Mouse (Mus musculus) stomach, postnatal 0 days (tissue): ENCODE data around the gene Dnpep. TPM values are rescaled to one million over a fixed set of nuclear protein-coding genes. Genes with fewer than 3 reads are reported as not detected.

ENCODE experiments used
- ATAC-seq: fragments of 200-750 bp; cut with Nextera tagmentation; 2 replicates; pipeline ENCODE4 v1.8.0; 2017; ENCODE audit not compliant: low FRiP score, low TSS enrichment
- DNase-seq: peaks from one replicate; pipeline ENCODE4 v3.0.0-alpha.2; 2016; ENCODE audit warnings: low spot score
- H3K27ac ChIP-seq: fragments of 300-500 bp; sonication (generic); replicated peaks from 2 replicates; pipeline ENCODE4 v1.5.1; 2014; ENCODE audit warnings: mild to moderate bottlenecking, control low read depth
- H3K27me3 ChIP-seq: fragments of 300-500 bp; sonication (generic); 2 replicates; pipeline ENCODE4 v1.6.1; 2014; ENCODE audit warnings: low read length; ENCODE audit not compliant: control insufficient read depth, insufficient read depth
- H3K36me3 ChIP-seq: fragments of 300-500 bp; sonication (generic); 2 replicates; pipeline ENCODE4 v1.6.1; 2014; ENCODE audit warnings: low read length, mixed read lengths; ENCODE audit not compliant: control insufficient read depth, insufficient read depth
- H3K4me1 ChIP-seq: fragments of 300-500 bp; sonication (generic); replicated peaks from 2 replicates; pipeline ENCODE4 v1.6.1; 2014; ENCODE audit warnings: antibody characterized with exemption; ENCODE audit not compliant: control insufficient read depth, insufficient read depth
- H3K4me2 ChIP-seq: fragments of 300-500 bp; sonication (generic); replicated peaks from 2 replicates; pipeline ENCODE4 v1.6.1; 2014; ENCODE audit warnings: low read depth, mild to moderate bottlenecking, control low read depth, moderate library complexity
- H3K4me3 ChIP-seq: fragments of 300-500 bp; sonication (generic); 2 replicates; pipeline ENCODE4 v1.5.1; 2014; ENCODE audit warnings: low read depth, low read length, control low read depth
- H3K9ac ChIP-seq: fragments of 300-500 bp; sonication (generic); 2 replicates; pipeline ENCODE4 v1.6.1; 2014; ENCODE audit warnings: mild to moderate bottlenecking, low read length, control low read depth, mixed read lengths
- H3K9me3 ChIP-seq: fragments of 300-500 bp; sonication (generic); 2 replicates; pipeline ENCODE4 v1.6.1; 2016; ENCODE audit warnings: low read length; ENCODE audit not compliant: control insufficient read depth
- CTCF ChIP-seq: IDR thresholded peaks from 2 replicates; pipeline ENCODE4 v1.5.1; 2016; ENCODE audit warnings: antibody characterized with exemption, low read depth, mild to moderate bottlenecking, moderate library complexity
- EP300 ChIP-seq: optimal IDR thresholded peaks from 2 replicates; pipeline ENCODE3; 2016; ENCODE audit warnings: antibody characterized with exemption
- WGBS: fragments of 180-500 bp; shearing (Covaris S2); extraction: QIAGEN DNeasy Blood & Tissue Kit; methylation state at CpG from one replicate; pipeline ENCODE4 v1.1.7; 2014; 5-methylcytosine and 5-hydroxymethylcytosine counted together
- polyA plus RNA-seq: library from polyadenylated mRNA; unstranded; fragments of >200 nt; fragmentation: Nextera tagmentation; extraction: Ambion mirVana; gene quantifications from 2 replicates; pipeline ENCODE4 v1.2.1, GENCODE M21; 2015

Dnpep gene
- polyA plus RNA-seq, 1 experiment from 2014 or later, result 104 TPM

DNA sequence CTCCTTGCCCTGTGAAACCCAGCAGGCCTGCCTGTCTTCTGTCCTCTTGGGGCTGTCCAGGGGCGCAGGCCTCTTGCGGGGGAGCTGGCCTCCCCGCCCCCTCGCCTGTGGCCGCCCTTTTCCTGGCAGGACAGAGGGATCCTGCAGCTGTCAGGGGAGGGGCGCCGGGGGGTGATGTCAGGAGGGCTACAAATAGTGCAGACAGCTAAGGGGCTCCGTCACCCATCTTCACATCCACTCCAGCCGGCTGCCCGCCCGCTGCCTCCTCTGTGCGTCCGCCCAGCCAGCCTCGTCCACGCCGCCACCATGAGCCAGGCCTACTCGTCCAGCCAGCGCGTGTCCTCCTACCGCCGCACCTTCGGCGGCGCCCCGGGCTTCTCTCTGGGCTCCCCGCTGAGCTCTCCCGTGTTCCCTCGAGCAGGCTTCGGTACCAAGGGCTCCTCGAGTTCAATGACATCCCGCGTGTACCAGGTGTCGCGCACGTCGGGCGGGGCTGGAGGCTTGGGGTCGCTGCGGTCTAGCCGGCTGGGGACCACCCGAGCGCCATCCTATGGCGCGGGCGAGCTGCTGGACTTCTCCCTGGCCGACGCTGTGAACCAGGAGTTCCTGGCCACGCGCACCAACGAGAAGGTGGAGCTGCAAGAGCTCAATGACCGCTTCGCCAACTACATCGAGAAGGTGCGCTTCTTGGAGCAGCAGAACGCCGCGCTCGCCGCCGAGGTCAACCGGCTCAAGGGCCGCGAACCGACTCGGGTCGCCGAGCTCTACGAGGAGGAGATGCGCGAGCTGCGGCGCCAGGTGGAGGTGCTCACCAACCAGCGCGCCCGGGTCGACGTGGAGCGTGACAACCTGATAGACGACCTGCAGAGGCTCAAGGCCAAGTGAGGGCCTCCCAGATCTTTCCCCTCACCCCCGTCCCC is 42.6 kb upstream of the Dnpep start, which contains the start of gene Des:
TSS of gene Des (plus strand) at position 218 of the 920 bp plus-strand sequence.
- TF ChIP-seq CTCF (no peak), EP300 (no peak)
- Histone ChIP-seq H3K4me3 (peak within 1 kb of the TSS; percentile 53), H3K36me3 (no peaks in the 10 kb centered on the region), H3K4me1 (no peaks in the 10 kb centered on the region), H3K9ac (peak within 1 kb of the TSS; percentile 77), H3K4me2 (peak within 1 kb of the TSS; percentile 68), H3K9me3 (no peaks in the 10 kb centered on the region), H3K27ac (peak within 1 kb of the TSS; percentile 88), H3K27me3 (no peaks in the 10 kb centered on the region)
- whole genome bisulfite sequencing, result 3% methylated on average over 77 of the region's 80 CpGs
- peak; percentile 75; the same call in 1 of the 2 replicates for ATAC-seq
- DNase-seq, result peak; percentile 63

DNA sequence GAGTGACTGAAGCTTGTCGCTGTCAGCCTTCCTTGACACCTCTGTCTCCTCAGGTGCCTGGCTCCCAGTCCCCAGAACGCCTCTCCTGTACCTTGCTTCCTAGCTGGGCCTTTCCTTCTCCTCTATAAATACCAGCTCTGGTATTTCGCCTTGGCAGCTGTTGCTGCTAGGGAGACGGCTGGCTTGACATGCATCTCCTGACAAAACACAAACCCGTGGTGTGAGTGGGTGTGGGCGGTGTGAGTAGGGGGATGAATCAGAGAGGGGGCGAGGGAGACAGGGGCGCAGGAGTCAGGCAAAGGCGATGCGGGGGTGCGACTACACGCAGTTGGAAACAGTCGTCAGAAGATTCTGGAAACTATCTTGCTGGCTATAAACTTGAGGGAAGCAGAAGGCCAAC is 41.6 kb upstream of the Dnpep start:
- 51% methylated on average over 13 of the region's 13 CpGs for WGBS
- Histone ChIP-seq H3K4me3 (no peak overlapping the region), H3K9me3 (no peaks in the 10 kb centered on the region), H3K27ac (peak overlapping the region; percentile 88), H3K36me3 (no peaks in the 10 kb centered on the region), H3K4me2 (no peak overlapping the region), H3K27me3 (no peaks in the 10 kb centered on the region), H3K4me1 (no peaks in the 10 kb centered on the region), H3K9ac (no peak overlapping the region)
- DNase-seq, result no peak
- TF ChIP-seq EP300 (no peak), CTCF (no peak)
- ATAC-seq, result no peak

DNA sequence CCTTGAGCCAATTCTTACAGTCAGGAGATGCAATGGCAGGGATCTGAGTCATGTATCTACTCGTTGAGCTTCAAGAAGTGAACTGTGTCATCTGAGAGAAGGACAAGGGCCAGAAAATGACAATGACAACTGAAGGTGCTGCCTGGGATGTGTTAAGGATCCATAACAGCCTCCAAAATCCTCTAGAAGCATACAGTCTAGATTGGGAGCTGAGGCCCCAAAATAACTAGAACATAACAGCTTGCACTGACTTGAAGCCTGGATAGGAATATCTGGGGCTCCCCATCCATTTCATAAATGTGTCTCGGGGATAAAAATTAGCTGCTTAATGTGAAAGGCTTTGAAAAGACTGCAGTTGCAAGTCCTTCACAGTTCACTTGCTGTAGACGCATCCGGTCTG is 40.2 kb upstream of the Dnpep start:
- 87% methylated on average over 4 of the region's 4 CpGs for WGBS
- Histone ChIP-seq H3K4me2 (no peak overlapping the region), H3K4me3 (no peak overlapping the region), H3K27ac (no peak overlapping the region), H3K4me1 (no peaks in the 10 kb centered on the region), H3K9me3 (no peaks in the 10 kb centered on the region), H3K36me3 (no peaks in the 10 kb centered on the region), H3K9ac (no peak overlapping the region), H3K27me3 (no peaks in the 10 kb centered on the region)
- DNase-seq, result no peak
- ATAC-seq, result no peak
- TF ChIP-seq EP300, result no peak
- no peak for TF ChIP-seq CTCF

DNA sequence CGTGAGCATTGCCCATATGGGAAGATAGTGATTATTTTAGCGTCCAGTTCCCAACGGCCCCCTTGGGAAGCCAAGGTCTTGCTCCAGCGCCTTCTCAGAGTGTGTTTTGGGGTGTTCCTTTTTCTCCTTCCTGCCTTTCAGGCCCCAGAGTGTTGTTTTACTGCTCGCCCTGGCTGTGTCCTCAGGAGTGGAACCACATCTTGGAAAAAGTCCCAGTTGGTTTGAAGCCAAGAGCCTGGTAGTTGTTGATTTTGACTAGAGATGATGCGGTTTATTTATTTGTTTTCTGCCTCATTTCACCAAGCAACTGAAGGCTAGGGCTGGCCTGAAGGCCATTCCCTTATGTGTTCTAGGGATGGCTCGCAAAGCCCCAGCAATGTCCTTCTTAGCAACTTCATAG is 39.5 kb upstream of the Dnpep start:
- DNase-seq (no peak), ATAC-seq (no peak)
- Histone ChIP-seq H3K4me1 (no peaks in the 10 kb centered on the region), H3K4me3 (no peak overlapping the region), H3K9ac (no peak overlapping the region), H3K36me3 (no peaks in the 10 kb centered on the region), H3K27ac (no peak overlapping the region), H3K27me3 (no peaks in the 10 kb centered on the region), H3K4me2 (no peak overlapping the region), H3K9me3 (no peaks in the 10 kb centered on the region)
- WGBS, result 59% methylated on average over 7 of the region's 7 CpGs
- TF ChIP-seq EP300 (no peak), CTCF (no peak)

DNA sequence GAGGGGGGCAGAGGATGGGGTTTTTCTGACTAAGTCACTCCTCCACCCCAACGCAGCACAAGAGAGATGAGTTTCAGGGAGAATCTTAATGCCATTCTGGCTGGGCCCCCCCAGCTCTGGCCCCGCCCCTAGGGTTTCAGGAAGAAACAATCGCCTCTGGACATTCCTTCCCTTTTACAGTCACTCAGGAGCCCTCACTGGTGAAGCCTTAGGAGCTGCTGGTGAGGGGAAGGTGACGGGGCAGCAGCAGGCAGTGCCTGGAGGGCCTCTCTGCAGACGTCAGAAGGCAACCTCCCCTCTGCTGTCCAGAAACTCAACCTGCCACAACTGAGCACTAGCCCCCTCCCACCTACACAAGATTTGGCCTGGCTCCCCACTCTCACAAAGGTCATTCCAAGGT is 31.5 kb upstream of the Dnpep start:
- H3K36me3 ChIP-seq, result no peaks in the 10 kb centered on the region
- no peak overlapping the region for H3K4me3 ChIP-seq
- no peak overlapping the region for H3K4me2 ChIP-seq
- H3K9me3 ChIP-seq, result no peaks in the 10 kb centered on the region
- ATAC-seq (peak; percentile 65; the same call in 1 of the 2 replicates), DNase-seq (no peak)
- no peak overlapping the region for H3K9ac ChIP-seq
- 0 out of 2 replicates have a peak, but pooled peaks cover 2% of the 10 kb centered on the region for H3K4me1 ChIP-seq
- TF ChIP-seq EP300, result no peak
- TF ChIP-seq CTCF, result no peak
- H3K27ac ChIP-seq, result peak overlapping the region; percentile 81
- no peaks in the 10 kb centered on the region for H3K27me3 ChIP-seq
- 38% methylated on average over 5 of the region's 5 CpGs for WGBS

DNA sequence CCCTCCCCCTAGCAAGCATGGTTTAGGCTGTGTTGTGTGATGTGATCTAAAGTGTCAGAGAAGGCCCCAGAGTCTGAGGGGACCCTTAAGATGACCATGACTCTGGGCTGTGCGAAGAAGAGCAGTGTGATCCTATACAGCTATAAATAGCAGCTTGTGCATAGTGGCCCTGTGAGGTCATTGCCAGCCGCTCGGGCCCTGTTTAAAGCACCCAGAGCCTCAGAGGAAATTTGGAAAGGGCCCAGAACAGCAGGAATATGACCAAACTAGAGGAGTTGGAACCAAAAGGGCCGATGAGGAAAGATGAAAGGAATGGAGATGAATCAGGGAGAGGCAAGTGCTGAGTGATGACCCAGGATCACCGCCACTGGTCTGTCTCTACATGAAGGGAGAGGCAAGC is 29.5 kb upstream of the Dnpep start:
- Histone ChIP-seq H3K9ac (no peak overlapping the region), H3K27ac (peak overlapping the region; percentile 61; the same call in 1 of the 2 replicates), H3K4me1 (0 out of 2 replicates have a peak, but pooled peaks cover 2% of the 10 kb centered on the region), H3K4me3 (no peak overlapping the region), H3K27me3 (no peaks in the 10 kb centered on the region), H3K9me3 (no peaks in the 10 kb centered on the region), H3K36me3 (no peaks in the 10 kb centered on the region), H3K4me2 (no peak overlapping the region)
- no peak for TF ChIP-seq EP300
- no peak for TF ChIP-seq CTCF
- WGBS, result 58% methylated on average over 5 of the region's 5 CpGs
- ATAC-seq (peak; percentile 56; the same call in 1 of the 2 replicates), DNase-seq (no peak)
